Mouse (Mus musculus) cerebellum, adult (tissue): ENCODE data around the gene Mepe.

Source experiments
- ATAC-seq: cut with Nextera tagmentation; 2 replicates; pipeline ENCODE4 v1.9.2; 2017; ENCODE audit warnings: mild to moderate bottlenecking, moderate library complexity, mixed read lengths; ENCODE audit not compliant: insufficient number of reproducible peaks, low FRiP score, low TSS enrichment

Mepe gene

GRCm38 (mm10) chr5:104325029-104325428 is at the start of gene Mepe:
Gene Mepe, plus strand, starts transcription at chr5:104325329.
- ATAC-seq = no peak

- no peak for ATAC-seq
Measured at GRCm38 (mm10) chr5:104294201-104294600, 30.9 kb upstream of the Mepe start.

- no peak for ATAC-seq
Measured at GRCm38 (mm10) chr5:104298994-104299393, 26.1 kb upstream of the Mepe start, which contains the start of gene Ibsp. Gene Ibsp, plus strand, starts transcription at chr5:104299171.

GRCm38 (mm10) chr5:104314073-104314472 is 11.1 kb upstream of the Mepe start:
- ATAC-seq = no peak

- no peak for ATAC-seq
Measured at GRCm38 (mm10) chr5:104326884-104327283, 1.8 kb downstream of the Mepe start.

GRCm38 (mm10) chr5:104327389-104327788 is 2.3 kb downstream of the Mepe start:
- ATAC-seq = no peak

GRCm38 (mm10) chr5:104327876-104328275 is 2.7 kb downstream of the Mepe start:
- no peak for ATAC-seq

- no peak for ATAC-seq
Measured at GRCm38 (mm10) chr5:104328317-104328850, 3.3 kb downstream of the Mepe start.

- no peak for ATAC-seq
Measured at GRCm38 (mm10) chr5:104329381-104329780, 4.3 kb downstream of the Mepe start.

GRCm38 (mm10) chr5:104330088-104330487 is 5.0 kb downstream of the Mepe start:
- ATAC-seq = no peak

GRCm38 (mm10) chr5:104332296-104332695 is 7.2 kb downstream of the Mepe start:
- no peak for ATAC-seq

- no peak for ATAC-seq
Measured at GRCm38 (mm10) chr5:104333231-104333640, 8.1 kb downstream of the Mepe start.

GRCm38 (mm10) chr5:104333643-104334042 is 8.5 kb downstream of the Mepe start:
- ATAC-seq = no peak

- ATAC-seq = no peak
Measured at GRCm38 (mm10) chr5:104334516-104334915, 9.4 kb downstream of the Mepe start.

- ATAC-seq = no peak
Measured at GRCm38 (mm10) chr5:104335962-104336361, 10.8 kb downstream of the Mepe start.

- no peak for ATAC-seq
Measured at GRCm38 (mm10) chr5:104337491-104337890, 12.4 kb downstream of the Mepe start.

GRCm38 (mm10) chr5:104339009-104339408 is 13.9 kb downstream of the Mepe start:
- ATAC-seq = no peak

GRCm38 (mm10) chr5:104339706-104340512 is 14.8 kb downstream of the Mepe start:
- ATAC-seq = no peak

- no peak for ATAC-seq
Measured at GRCm38 (mm10) chr5:104340513-104340829, 15.3 kb downstream of the Mepe start.

GRCm38 (mm10) chr5:104342881-104343280 is 17.8 kb downstream of the Mepe start:
- no peak for ATAC-seq

GRCm38 (mm10) chr5:104344526-104345240 is 19.6 kb downstream of the Mepe start:
- ATAC-seq = no peak
